Mouse (Mus musculus) thymus, postnatal 25 days (tissue): ENCODE results near the gene Adam21.
"Not testable (repeated sequence)": the region's sequence is repeated elsewhere in the genome, so short reads cannot be mapped to it uniquely, and the experiment has no call there.

Experiments used
- DNase-seq: peaks from one replicate; pipeline ENCODE4 v3.0.0; 2022

Gene Adam21

DNA sequence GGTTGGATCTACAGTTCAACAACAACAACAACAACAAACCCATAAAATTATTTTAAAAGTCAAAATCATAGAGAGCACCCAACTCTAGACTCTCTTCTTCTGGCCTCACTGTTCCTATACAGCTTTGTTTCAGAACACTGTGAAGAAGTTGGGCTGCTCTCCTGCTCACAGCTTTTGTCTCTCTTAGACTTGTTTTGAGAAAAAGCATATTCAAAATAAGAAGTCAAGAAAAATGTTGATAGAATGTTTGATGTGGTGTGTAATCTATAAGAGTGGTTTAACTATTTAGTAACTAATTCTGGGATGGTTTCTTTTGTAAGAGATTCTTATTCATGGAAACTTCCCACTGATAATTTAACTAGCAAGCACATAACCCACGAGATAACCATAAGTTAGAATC, at the start of gene Adam21:
Gene Adam21, minus strand, starts transcription at position 101 of the 400 bp plus-strand sequence.
- DNase-seq: no peak

DNA sequence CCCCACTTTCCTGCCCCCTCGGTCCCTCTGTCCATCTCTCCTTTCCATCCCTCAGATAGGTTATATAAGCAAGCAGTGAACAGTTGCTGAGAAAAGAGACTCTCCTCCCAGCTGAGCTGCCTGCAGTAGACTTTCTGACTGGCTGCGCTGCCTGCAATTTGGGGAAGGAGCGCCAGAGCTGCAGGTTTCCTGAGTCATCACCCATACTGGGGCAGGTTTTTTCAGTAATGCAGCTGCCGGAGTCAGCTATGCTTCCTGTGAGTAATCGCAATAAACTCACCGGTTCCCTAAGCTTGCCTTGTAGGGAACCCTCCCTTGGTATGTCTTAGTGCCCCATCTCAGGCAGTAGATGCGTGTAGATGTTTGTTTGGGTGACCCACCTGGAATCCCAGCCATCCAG, 48.7 kb upstream of the Adam21 start:
- DNase-seq: no peak

DNA sequence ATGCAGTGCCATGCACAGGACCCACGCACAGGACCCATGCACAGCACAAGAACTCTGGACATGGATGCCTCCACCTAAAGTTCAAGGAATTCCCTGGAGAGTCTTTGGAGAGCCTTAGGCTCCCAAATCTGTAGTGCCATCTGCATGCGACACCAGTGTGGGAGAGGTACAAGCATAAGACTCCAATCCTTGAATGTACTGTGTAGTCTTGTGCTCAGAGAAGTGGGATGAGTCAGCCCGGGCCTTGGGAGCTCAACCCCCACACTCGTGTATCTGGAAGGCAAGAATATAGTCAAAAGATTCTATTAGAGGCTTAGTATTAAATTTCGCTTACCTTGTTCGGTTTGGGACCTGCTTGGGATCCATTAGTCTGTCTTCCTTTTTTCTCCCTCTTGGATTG, 47.5 kb upstream of the Adam21 start:
- no peak for DNase-seq

DNA sequence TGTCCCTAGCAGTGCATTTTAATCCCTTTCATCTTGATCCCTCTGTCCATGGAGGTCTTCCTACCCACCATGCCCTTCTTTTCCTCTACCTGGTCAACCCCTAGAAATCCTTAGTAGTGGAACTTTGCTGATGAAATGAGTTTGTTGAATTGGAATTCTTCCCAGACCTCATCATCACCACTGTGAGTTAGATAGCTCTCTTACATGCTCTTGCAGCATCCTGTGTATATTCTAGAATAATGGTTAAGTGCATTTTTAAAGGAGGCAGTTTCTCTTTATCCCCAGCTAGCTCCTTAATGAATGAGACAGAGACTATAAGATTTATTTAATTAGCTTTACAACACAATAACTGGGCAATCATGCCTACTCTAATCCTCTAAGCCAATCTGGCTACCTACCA, 41.2 kb upstream of the Adam21 start:
- no peak for DNase-seq

DNA sequence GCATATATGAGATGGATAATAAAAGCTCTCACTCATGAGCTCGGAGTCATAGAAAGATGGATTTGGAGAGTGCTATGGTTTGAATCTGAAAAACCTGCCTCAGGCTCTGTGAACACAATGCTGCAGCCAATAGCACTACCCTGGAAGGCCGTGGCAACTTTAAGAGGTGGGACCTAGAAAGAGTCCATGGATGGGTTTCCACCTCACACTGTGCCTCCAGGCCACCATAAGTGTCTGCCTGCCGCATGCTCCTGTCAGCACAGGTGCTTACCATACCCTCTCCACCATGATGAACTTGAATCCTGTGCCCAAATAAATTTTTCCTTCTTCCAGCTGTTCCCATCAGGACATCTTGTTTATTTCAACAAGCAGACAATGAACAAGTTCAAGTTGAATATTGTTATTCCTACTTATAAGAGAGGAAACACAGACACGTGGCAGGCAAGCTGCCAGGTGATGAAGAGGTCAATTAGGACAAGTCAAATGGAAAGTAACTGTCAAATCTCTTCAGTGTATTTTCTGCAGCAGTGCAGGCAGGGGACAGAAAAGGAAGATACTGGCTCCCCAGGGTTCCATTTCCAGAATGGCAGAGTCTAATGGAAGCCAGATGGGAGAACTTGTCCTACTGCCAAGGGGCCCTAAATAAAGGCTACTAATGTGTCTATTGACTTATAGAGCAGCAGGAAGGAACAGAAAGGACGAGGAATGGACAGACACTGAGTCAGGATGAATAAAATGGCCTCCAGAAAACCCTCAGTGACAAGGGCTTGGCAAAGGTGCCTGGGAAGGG, 36.9 kb upstream of the Adam21 start:
- DNase-seq: no peak

GRCm38 (mm10) chr12:81596547-81597262, 28.4 kb upstream of the Adam21 start:
- no peak for DNase-seq

- DNase-seq: peak; percentile 93
Measured at GRCm38 (mm10) chr12:81594902-81595671, 26.8 kb upstream of the Adam21 start, which contains the start of gene Med6. Gene Med6, minus strand, starts transcription at chr12:81595008.

GRCm38 (mm10) chr12:81567931-81568330, 343 bp downstream of the Adam21 start:
- DNase-seq: no peak

DNA sequence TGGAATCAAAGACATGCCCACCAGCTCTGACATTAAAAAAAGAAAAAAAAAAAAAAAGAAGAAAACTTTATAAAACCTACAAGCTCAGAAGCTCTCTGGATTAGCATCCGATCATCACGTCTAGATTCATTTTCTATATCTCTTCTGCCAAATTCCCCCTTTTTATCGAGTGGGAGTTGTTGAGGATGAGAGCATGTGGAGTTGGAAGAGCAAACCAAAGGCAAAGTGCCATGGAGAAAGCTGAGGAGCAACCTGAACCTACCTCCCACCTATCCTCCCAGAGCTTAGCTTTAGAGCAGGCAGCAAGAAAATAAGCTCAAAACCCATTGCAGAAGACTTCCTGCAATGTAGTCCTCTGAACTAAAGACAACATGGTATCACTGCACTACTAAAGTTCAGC, 4.1 kb downstream of the Adam21 start:
- DNase-seq: no peak

DNA sequence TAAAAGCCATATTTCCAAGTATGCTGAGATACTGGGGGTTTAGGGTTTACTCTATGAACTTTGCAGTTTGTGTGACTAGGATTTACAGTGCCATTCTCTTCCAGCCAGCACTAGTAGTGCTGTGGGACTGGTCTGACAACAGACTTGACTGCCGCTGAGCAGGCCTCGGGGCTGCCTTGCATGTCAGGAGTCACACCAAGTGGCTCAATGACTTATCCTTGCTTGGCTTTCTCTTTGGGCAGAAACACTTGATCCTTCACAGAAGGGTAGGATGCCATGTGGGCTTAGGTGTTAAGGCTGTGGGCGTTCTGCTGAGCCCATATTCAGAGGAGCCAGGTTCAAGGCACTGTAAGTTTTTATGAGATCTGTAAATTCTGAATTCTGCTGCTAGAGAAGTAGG, 19.0 kb downstream of the Adam21 start:
- DNase-seq: no peak

- DNase-seq: no peak
Measured at GRCm38 (mm10) chr12:81547163-81547562, 21.1 kb downstream of the Adam21 start.

DNA sequence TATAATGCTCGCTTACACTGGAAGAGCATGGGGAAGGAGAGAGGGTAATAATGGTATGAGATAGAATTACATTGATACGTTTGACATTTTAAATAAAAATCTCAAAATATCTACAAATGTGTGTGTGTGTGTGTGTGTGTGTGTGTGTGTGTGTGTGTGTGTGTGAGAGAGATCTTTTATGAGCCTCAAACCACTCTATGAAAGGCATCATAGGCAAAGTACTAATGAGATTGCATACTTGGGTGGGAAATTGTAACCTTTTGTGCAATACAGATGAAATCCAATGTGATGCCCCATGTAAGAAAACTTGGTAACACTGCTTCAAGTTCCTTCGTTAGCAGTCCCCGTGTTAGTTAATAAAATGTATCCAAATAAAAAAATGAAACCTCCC, 35.2 kb downstream of the Adam21 start:
- no peak for DNase-seq

DNA sequence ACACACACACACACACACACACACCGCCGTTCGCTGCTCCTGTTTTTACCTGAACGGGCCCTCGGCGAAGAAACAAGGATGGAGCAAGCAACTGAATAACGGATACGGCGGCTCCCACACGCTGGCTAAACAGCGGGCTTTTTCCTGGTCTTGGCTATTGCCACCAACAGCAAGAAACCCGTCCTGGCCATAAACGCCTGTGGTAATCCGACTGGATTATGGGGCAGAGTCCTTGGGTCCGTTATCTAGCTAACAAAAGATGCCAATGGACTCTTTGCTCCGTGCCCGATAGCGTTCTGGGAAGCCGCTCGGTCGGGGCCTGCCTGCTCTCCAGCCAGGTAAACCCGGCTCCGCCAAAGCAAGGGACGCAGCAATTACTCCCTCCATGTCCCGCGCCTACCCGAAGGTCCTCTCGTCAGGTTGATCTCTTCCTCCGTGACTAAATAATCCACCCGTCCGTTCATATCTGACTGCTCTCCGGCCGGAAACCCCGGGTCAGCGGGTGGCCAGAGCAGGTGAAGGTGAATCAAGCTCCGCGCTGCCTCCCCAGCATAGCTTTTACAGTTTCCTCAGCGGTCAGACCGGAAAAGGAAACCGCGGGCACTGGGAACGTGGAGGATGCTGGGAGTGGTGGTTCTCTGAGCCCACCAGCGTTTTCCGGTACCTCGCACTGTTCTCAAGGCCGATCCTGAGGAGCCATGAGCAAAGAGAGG, 35.8 kb downstream of the Adam21 start, which contains the start of the genes Gm20498 and Synj2bp:
Gene Gm20498, minus strand, starts transcription at position 590 of the 713 bp plus-strand sequence.
Gene Synj2bp, minus strand, starts transcription at position 596 of the 713 bp plus-strand sequence.
- peak; percentile 88 for DNase-seq

DNA sequence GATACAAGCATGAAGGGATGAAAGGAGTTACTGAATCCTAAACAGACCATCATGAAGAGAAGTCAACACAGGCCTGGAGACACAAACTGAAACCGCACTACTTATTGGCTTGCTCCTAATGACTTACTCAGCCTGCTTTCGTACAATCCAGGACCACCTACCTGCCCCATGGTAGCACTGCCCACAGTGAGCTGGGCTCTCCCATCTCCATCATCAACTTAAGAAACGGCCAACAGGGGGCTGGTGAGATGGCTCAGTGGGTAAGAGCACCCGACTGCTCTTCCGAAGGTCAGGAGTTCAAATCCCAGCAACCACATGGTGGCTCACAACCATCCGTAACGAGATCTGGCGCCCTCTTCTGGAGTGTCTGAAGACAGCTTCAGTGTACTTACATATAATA, 37.7 kb downstream of the Adam21 start:
- DNase-seq: not testable (repeated sequence)
